ENCODE assay signal across 8 mouse cellular contexts in the genomic region with DNA sequence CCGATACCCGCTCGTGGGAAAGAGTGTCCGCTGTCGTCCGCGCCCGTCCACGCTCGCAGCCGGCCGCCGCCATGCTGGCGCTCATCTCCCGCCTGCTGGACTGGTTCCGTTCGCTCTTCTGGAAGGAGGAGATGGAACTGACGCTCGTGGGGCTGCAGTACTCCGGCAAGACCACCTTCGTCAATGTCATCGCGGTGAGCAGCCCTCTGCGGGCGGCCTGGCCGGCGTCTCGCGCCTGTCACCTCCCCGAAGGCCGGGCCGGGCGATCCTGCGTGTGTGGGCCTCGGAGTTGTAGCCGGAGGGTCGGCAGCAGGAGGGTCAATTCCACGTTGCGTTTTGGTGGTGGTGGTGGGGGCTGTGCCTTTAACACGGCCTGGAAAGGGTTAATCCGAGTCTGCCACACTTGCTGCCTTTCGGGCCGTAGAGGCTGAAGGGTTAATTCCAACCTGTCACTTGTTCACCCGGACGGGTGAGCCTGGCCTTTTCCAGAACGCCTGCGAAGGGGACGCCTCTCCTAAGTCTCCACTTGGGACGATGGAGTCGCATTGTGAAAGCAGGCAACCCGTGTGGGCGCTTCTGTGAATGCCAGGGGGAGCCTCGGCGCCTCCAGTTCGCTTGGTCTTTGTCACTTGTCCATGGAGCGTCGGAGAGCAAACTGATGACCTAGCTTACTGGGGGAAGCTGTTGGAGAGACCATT. TPM values are rescaled to one million over a fixed set of nuclear protein-coding genes. Genes with fewer than 3 reads are reported as not detected.
DNase-seq lines count a peak whose midpoint lies in the region; ATAC-seq and TF ChIP-seq lines count a peak whose summit lies in the region.

No protein-coding gene starts in this region.

- H3K4me3 ChIP-seq in neural tube, embryonic 11.5 days (ENCODE audit: low read depth, low read length), result peak overlapping the region; percentile 100
- H3K4me3 ChIP-seq in hindbrain, postnatal 0 days (ENCODE audit: low read length), result peak overlapping the region; percentile 88
- peak overlapping the region; percentile 94 for H3K4me3 ChIP-seq in stomach, embryonic 15.5 days (replicated peaks)

- H3K36me3 ChIP-seq in neural tube, embryonic 11.5 days (ENCODE audit: control insufficient read depth, insufficient read depth, low read length), result no peaks in the 10 kb centered on the region
- no peaks in the 10 kb centered on the region for H3K36me3 ChIP-seq in hindbrain, postnatal 0 days (ENCODE audit: insufficient read depth, low read length)
- H3K36me3 ChIP-seq in stomach, embryonic 15.5 days, result no peaks in the 10 kb centered on the region

- DNase-seq in neural tube, embryonic 11.5 days (ENCODE audit: low spot score), result peak; percentile 60
- no peak for DNase-seq in neural tube, embryonic 10.5 days (ENCODE audit: extremely low spot score, low spot score)
- peak; percentile 69 for DNase-seq in brain, embryonic 14.5 days (ENCODE audit: low read depth)
- peak; percentile 16 to 33 for DNase-seq in frontal cortex, postnatal 36 days (ENCODE audit: low spot score in 2 of 2)
- peak; percentile 65 for DNase-seq in hindbrain, postnatal 0 days (ENCODE audit: low spot score)
- DNase-seq in left cerebral cortex, postnatal 4 days, result peak; percentile 38

- peak overlapping the region; percentile 73 for H3K27ac ChIP-seq in neural tube, embryonic 11.5 days (ENCODE audit: low read depth, low read length)
- H3K27ac ChIP-seq in hindbrain, postnatal 0 days, result peak overlapping the region; percentile 87
- peak overlapping the region; percentile 83 for H3K27ac ChIP-seq in stomach, embryonic 15.5 days

- H3K9me3 ChIP-seq in neural tube, embryonic 11.5 days (ENCODE audit: control insufficient read depth, low read length), result no peaks in the 10 kb centered on the region
- no peaks in the 10 kb centered on the region for H3K9me3 ChIP-seq in hindbrain, postnatal 0 days (ENCODE audit: low read length)
- no peaks in the 10 kb centered on the region for H3K9me3 ChIP-seq in stomach, embryonic 15.5 days

- H3K4me1 ChIP-seq in neural tube, embryonic 11.5 days (ENCODE audit: control insufficient read depth, insufficient read depth, low read length), result peaks cover 10% of the 10 kb centered on the region
- H3K4me1 ChIP-seq in hindbrain, postnatal 0 days (ENCODE audit: insufficient read depth, low read length), result peaks cover 8% of the 10 kb centered on the region
- peaks cover 10% of the 10 kb centered on the region for H3K4me1 ChIP-seq in stomach, embryonic 15.5 days

- peak overlapping the region; percentile 90 for H3K9ac ChIP-seq in neural tube, embryonic 11.5 days (ENCODE audit: low read length)
- peak overlapping the region; percentile 96 for H3K9ac ChIP-seq in hindbrain, postnatal 0 days (replicated peaks; ENCODE audit: low read length)
- peak overlapping the region; percentile 91 for H3K9ac ChIP-seq in stomach, embryonic 15.5 days

- no peak for TF ChIP-seq POLR2A in brain, embryonic 14.5 days (IDR thresholded peaks at IDR 0.05; ENCODE audit: borderline replicate concordance, extremely low read depth, insufficient read depth, insufficient read length, poor library complexity, severe bottlenecking)

- no peak for TF ChIP-seq CTCF in brain, embryonic 14.5 days (IDR thresholded peaks at IDR 0.05; ENCODE audit: borderline replicate concordance, extremely low read depth, insufficient read depth, insufficient read length)
- TF ChIP-seq CTCF in hindbrain, postnatal 0 days (IDR thresholded peaks at IDR 0.05; ENCODE audit: low read depth), result no peak; the same call in 1 of the 2 replicates

- 0% methylated on average over 57 of the region's 57 CpGs for WGBS in neural tube, embryonic 11.5 days
- 1% methylated on average over 55 of the region's 57 CpGs for WGBS in hindbrain, postnatal 0 days
- under 1% methylated on average over 57 of the region's 57 CpGs for WGBS in stomach, embryonic 15.5 days

- intact Hi-C loops in left cerebral cortex, postnatal 4 days (cut with DNase I), result no loop called here

- H3K27me3 ChIP-seq in neural tube, embryonic 11.5 days (ENCODE audit: control insufficient read depth, insufficient read depth, low read length), result no peaks in the 10 kb centered on the region
- H3K27me3 ChIP-seq in hindbrain, postnatal 0 days (ENCODE audit: insufficient read depth, low read length), result no peaks in the 10 kb centered on the region
- H3K27me3 ChIP-seq in stomach, embryonic 15.5 days (replicated peaks), result no peaks in the 10 kb centered on the region

- H3K4me2 ChIP-seq in neural tube, embryonic 11.5 days (ENCODE audit: low read depth), result peak overlapping the region; percentile 83
- H3K4me2 ChIP-seq in hindbrain, postnatal 0 days (ENCODE audit: low read depth, low read length), result peak overlapping the region; percentile 74
- H3K4me2 ChIP-seq in stomach, embryonic 15.5 days, result peak overlapping the region; percentile 73

- peak; percentile 59 for ATAC-seq in neural tube, embryonic 11.5 days (ENCODE audit: insufficient read depth, low FRiP score, low TSS enrichment)
- ATAC-seq in hindbrain, postnatal 0 days, result peak; percentile 66
- ATAC-seq in megakaryocyte progenitor cell, adult 5-6 weeks (replicated peaks; ENCODE audit: poor library complexity), result peak; percentile 17
- ATAC-seq in stomach, embryonic 15.5 days (ENCODE audit: insufficient read depth, low FRiP score, low read depth), result peak; percentile 40; the same call in 1 of the 2 replicates

RNA-seq across cellular contexts. Expression of a gene that starts 0.4 kb away (rescaled TPM):
- polyA plus RNA-seq in neural tube, embryonic 11.5 days (2014; fragmentation: Nextera tagmentation; extraction: Ambion mirVana), result 85.7 and 90.9 TPM in 2 replicates
- polyA plus RNA-seq in brain, embryonic 14.5 days (2012; rRNA removed), result 29.5 and 43.5 TPM in 2 replicates
- 59.6 and 71.8 TPM in 2 replicates for total RNA-seq in hindbrain, postnatal 0 days (2014; rRNA removed)
- polyA plus RNA-seq in hindbrain, postnatal 0 days (2015; fragmentation: Nextera tagmentation; extraction: Ambion mirVana), result 102 and 104 TPM in 2 replicates
- total RNA-seq in left cerebral cortex, postnatal 4 days (2021), result 100 to 1,000 TPM; 112 to 122 TPM
- 224 and 271 TPM in 2 replicates for total RNA-seq in megakaryocyte progenitor cell, adult 5-6 weeks (2015)
- total RNA-seq in megakaryocyte progenitor cell, adult 5-6 weeks (2017), result 71.1 and 83.9 TPM in 2 replicates
- 70.8 and 82.2 TPM in 2 replicates for polyA plus RNA-seq in stomach, embryonic 15.5 days (2015; fragmentation: Nextera tagmentation; extraction: Ambion mirVana)

RNA-seq across cellular contexts. Expression of a gene that starts 45.1 kb away (rescaled TPM):
- polyA plus RNA-seq in neural tube, embryonic 11.5 days (2014; fragmentation: Nextera tagmentation; extraction: Ambion mirVana), result 23.6 and 24.4 TPM in 2 replicates
- 10.9 and 12.8 TPM in 2 replicates for polyA plus RNA-seq in brain, embryonic 14.5 days (2012; rRNA removed)
- total RNA-seq in hindbrain, postnatal 0 days (2014; rRNA removed), result 12.6 and 13.4 TPM in 2 replicates
- polyA plus RNA-seq in hindbrain, postnatal 0 days (2015; fragmentation: Nextera tagmentation; extraction: Ambion mirVana), result 4.9 and 5.0 TPM in 2 replicates
- 10 to 100 TPM; 40.0 to 48.9 TPM for total RNA-seq in left cerebral cortex, postnatal 4 days (2021)
- 91.7 and 103 TPM in 2 replicates for total RNA-seq in megakaryocyte progenitor cell, adult 5-6 weeks (2015)
- 55.6 and 63.2 TPM in 2 replicates for total RNA-seq in megakaryocyte progenitor cell, adult 5-6 weeks (2017)
- polyA plus RNA-seq in stomach, embryonic 15.5 days (2015; fragmentation: Nextera tagmentation; extraction: Ambion mirVana), result 71.9 and 82.5 TPM in 2 replicates
